Comparison of ENCODE assay signal across 18 mouse cellular contexts in the genomic region with DNA sequence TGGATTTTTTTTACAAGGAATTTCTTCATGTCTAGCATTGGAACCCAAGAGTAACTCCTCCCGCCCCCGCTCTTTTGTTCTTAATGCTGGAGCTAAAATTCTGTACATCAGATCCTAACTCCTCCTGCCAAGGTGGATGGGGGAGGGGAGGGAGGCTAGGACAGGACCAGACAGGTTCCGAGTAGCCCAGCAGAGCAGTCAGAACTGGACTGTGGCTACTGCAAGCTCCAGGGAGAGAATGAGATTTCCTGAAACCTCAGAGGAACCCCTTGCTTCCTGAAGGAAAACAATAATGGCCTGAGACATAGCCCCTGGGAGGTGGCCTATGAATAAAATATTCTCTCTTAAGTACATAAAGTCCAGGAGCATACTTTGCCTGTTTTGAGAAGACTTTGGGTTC.
A peak's percentile ranks its signal among the peaks of the same experiment; 100 is the strongest.
DNase-seq lines count a peak whose midpoint lies in the region; ATAC-seq and TF ChIP-seq lines count a peak whose summit lies in the region.
"Had no signal": no experiment of that assay in that cellular context is flagged by ENCODE, and none has a peak within 500 bp of the region (broad histone marks: within the 10 kb centered on the region; RNA-seq: fewer than 3 reads in every experiment).

No protein-coding gene starts in this region.

- 0 out of 2 replicates have a peak, but pooled peaks cover under 1% of the 10 kb centered on the region for H3K4me1 ChIP-seq in kidney, adult 2 months (ENCODE audit: control insufficient read depth, insufficient read depth, low read length)
- no peaks in the 10 kb centered on the region for H3K4me1 ChIP-seq in kidney, embryonic 15.5 days
- H3K4me1 ChIP-seq: forebrain, embryonic 15.5 days; heart, embryonic 12.5 days; hindbrain, embryonic 15.5 days had no signal

- H3K27me3 ChIP-seq in kidney, adult 2 months (replicated peaks; ENCODE audit: control insufficient read depth, insufficient read depth, low read length): no peaks in the 10 kb centered on the region
- no peaks in the 10 kb centered on the region for H3K27me3 ChIP-seq in kidney, embryonic 15.5 days
- H3K27me3 ChIP-seq: embryonic facial prominence, embryonic 12.5 days; forebrain, embryonic 15.5 days; heart, embryonic 12.5 days; hindbrain, embryonic 15.5 days had no signal

- H3K4me3 ChIP-seq in kidney, adult 2 months (ENCODE audit: insufficient read depth, low read depth, low read length): no peak overlapping the region
- H3K4me3 ChIP-seq in kidney, embryonic 15.5 days (replicated peaks): no peak overlapping the region
- H3K4me3 ChIP-seq: embryonic facial prominence, embryonic 12.5 days; forebrain, embryonic 15.5 days; heart, embryonic 12.5 days; hindbrain, embryonic 15.5 days had no signal

- no peak for TF ChIP-seq POLR2A in kidney, adult 2 months (IDR thresholded peaks at IDR 0.05; ENCODE audit: low read depth, low read length)

- H3K36me3 ChIP-seq in kidney, adult 2 months (ENCODE audit: control insufficient read depth, insufficient read depth, low read length): no peaks in the 10 kb centered on the region
- H3K36me3 ChIP-seq in kidney, embryonic 15.5 days: no peaks in the 10 kb centered on the region
- H3K36me3 ChIP-seq: embryonic facial prominence, embryonic 12.5 days; forebrain, embryonic 15.5 days; heart, embryonic 12.5 days; hindbrain, embryonic 15.5 days had no signal

- no peak overlapping the region for H3K4me2 ChIP-seq in kidney, embryonic 15.5 days
- H3K4me2 ChIP-seq: embryonic facial prominence, embryonic 12.5 days; forebrain, embryonic 15.5 days; heart, embryonic 12.5 days; hindbrain, embryonic 15.5 days had no signal

- H3K9me3 ChIP-seq in kidney, embryonic 15.5 days (replicated peaks): no peaks in the 10 kb centered on the region
- H3K9me3 ChIP-seq: embryonic facial prominence, embryonic 12.5 days; forebrain, embryonic 15.5 days; heart, embryonic 12.5 days; hindbrain, embryonic 15.5 days had no signal

- TF ChIP-seq CTCF in kidney, adult 2 months (conservative IDR thresholded peaks at IDR 0.05; ENCODE audit: insufficient read depth, insufficient read length, low read depth, low read length): no peak

- no peak for ATAC-seq in kidney, embryonic 15.5 days (replicated peaks; ENCODE audit: low FRiP score)
- ATAC-seq: forebrain, embryonic 15.5 days had no signal

- peak; percentile 25 for DNase-seq in kidney, adult 2 months
- DNase-seq in kidney, postnatal 36 days: peak; percentile 25 to 34
- no peak for DNase-seq in kidney, postnatal 14 days
- DNase-seq in right cerebral cortex, postnatal 10 days (ENCODE audit: low spot score in 2 of 2): peak; percentile 12
- no peak for DNase-seq in right cerebral cortex, postnatal 36 days (ENCODE audit: low spot score in 2 of 2)
- no peak for DNase-seq in layer of hippocampus, postnatal 14 days (ENCODE audit: low spot score in 2 of 2)
- DNase-seq: adrenal gland, adult 2 months; cerebellum, adult 11-12 months; cerebellum, adult 9-10 months; cerebellum, postnatal 25 days; gastrocnemius, postnatal 36 days; heart, adult 18-20 months; heart, postnatal 36 days had no signal

- H3K9ac ChIP-seq in kidney, embryonic 15.5 days: no peak overlapping the region
- H3K9ac ChIP-seq: embryonic facial prominence, embryonic 12.5 days; forebrain, embryonic 15.5 days; heart, embryonic 12.5 days; hindbrain, embryonic 15.5 days had no signal

- WGBS in kidney, adult 2 months: 76% methylated on average over 3 of the region's 3 CpGs
- 84% methylated on average over 3 of the region's 3 CpGs for WGBS in kidney, embryonic 15.5 days

- no peak overlapping the region for H3K27ac ChIP-seq in kidney, adult 2 months (ENCODE audit: insufficient read depth, low read depth, low read length)
- H3K27ac ChIP-seq in kidney, embryonic 15.5 days: no peak overlapping the region
- H3K27ac ChIP-seq: embryonic facial prominence, embryonic 12.5 days; forebrain, embryonic 15.5 days; hindbrain, embryonic 15.5 days had no signal

Comparison
In these comparisons a context has a peak if more than half of its experiments do, and no peak if none do; other contexts are left out.
1. DNase-seq: peak in kidney, adult 2 months (single experiment), kidney, postnatal 36 days (2 of 2) and right cerebral cortex, postnatal 10 days (2 of 2); none in kidney, postnatal 14 days (single experiment), right cerebral cortex, postnatal 36 days (0 of 2) and layer of hippocampus, postnatal 14 days (0 of 2).